Mouse (Mus musculus) forebrain, postnatal 0 days (tissue): ENCODE data around the gene Gm4737. TPM values are rescaled to one million over a fixed set of nuclear protein-coding genes. Genes with fewer than 3 reads are reported as not detected.

ENCODE experiments used
- ATAC-seq: fragments of 200-750 bp; cut with Nextera tagmentation; 2 replicates; pipeline ENCODE4 v1.8.0; 2017; ENCODE audit warnings: mild to moderate bottlenecking, moderate library complexity
- DNase-seq: peaks from one replicate; pipeline ENCODE4 v3.0.0-alpha.2; 2015
- H3K27ac ChIP-seq: fragments of 300-500 bp; sonication (generic); 2 replicates; pipeline ENCODE4 v1.5.1; 2014; ENCODE audit warnings: low read depth, mild to moderate bottlenecking, antibody characterized with exemption, low read length, moderate library complexity, mixed read lengths
- H3K27me3 ChIP-seq: fragments of 300-500 bp; sonication (generic); 2 replicates; pipeline ENCODE4 v1.6.1; 2014; ENCODE audit warnings: mild to moderate bottlenecking, low read length, mixed read lengths; ENCODE audit not compliant: insufficient read depth
- H3K36me3 ChIP-seq: fragments of 300-500 bp; sonication (generic); 2 replicates; pipeline ENCODE4 v1.6.1; 2014; ENCODE audit warnings: mild to moderate bottlenecking, moderate library complexity; ENCODE audit not compliant: insufficient read depth
- H3K4me1 ChIP-seq: fragments of 300-500 bp; sonication (generic); 2 replicates; pipeline ENCODE4 v1.6.1; 2014; ENCODE audit warnings: antibody characterized with exemption; ENCODE audit not compliant: insufficient read depth
- H3K4me2 ChIP-seq: fragments of 300-500 bp; sonication (generic); 2 replicates; pipeline ENCODE4 v1.6.1; 2014; ENCODE audit warnings: low read depth, mild to moderate bottlenecking, moderate library complexity
- H3K4me3 ChIP-seq: fragments of 300-500 bp; sonication (generic); 2 replicates; pipeline ENCODE4 v1.5.1; 2014; ENCODE audit warnings: low read depth, low read length, mixed read lengths
- H3K9ac ChIP-seq: fragments of 300-500 bp; sonication (generic); 2 replicates; pipeline ENCODE4 v1.6.1; 2014; ENCODE audit warnings: mild to moderate bottlenecking
- H3K9me3 ChIP-seq: fragments of 300-500 bp; sonication (generic); 2 replicates; pipeline ENCODE4 v1.6.1; 2016; ENCODE audit warnings: low read length
- CTCF ChIP-seq: sonication (generic); IDR thresholded peaks from 2 replicates; pipeline ENCODE4 v1.5.1; 2016; ENCODE audit warnings: antibody characterized with exemption, control low read depth, low read depth
- WGBS: fragments of 180-500 bp; shearing (Covaris S2); extraction: QIAGEN DNeasy Blood & Tissue Kit; methylation state at CpG from one replicate; pipeline ENCODE4 v1.1.7; 2014; 5-methylcytosine and 5-hydroxymethylcytosine counted together
- polyA plus RNA-seq: library from polyadenylated mRNA; unstranded; fragments of >200 nt; fragmentation: Nextera tagmentation; extraction: Ambion mirVana; gene quantifications from 2 replicates; pipeline ENCODE4 v1.2.1, GENCODE M21; 2015
- total RNA-seq: library from RNA; depleted of rRNA; stranded (reverse); fragments of >200 nt; gene quantifications from 2 replicates; pipeline ENCODE4 v1.2.3, GENCODE M21; 2014

Gene Gm4737
- total and polyA plus RNA-seq, 2 experiments from 2014 or later, result 0.90 TPM

DNA sequence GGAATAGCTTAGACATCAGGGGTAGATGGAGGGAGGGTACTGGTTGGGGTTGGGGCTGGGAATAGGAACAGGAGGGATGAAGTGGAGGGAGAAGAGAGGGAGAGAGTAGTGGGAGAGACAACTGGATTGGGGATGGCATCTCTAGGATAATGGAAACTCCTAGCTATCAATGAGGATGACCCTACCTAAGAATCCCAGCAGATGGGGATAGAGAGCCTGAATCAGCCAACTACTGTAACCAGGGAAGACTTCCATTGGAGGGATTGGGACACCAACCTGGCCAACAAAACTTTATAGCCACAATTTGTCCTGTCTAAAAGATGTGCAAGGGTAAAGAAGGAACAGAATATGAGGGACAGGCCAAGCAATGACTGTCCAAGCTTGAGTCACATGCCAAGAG is 3.7 kb downstream of the Gm4737 start:
- no peaks in the 10 kb centered on the region for H3K9me3 ChIP-seq
- H3K4me1 ChIP-seq, result no peaks in the 10 kb centered on the region
- TF ChIP-seq CTCF, result no peak
- no peak overlapping the region for H3K4me3 ChIP-seq
- no peak for ATAC-seq
- no peaks in the 10 kb centered on the region for H3K36me3 ChIP-seq
- no peak overlapping the region for H3K4me2 ChIP-seq
- H3K27ac ChIP-seq, result no peak overlapping the region
- H3K9ac ChIP-seq, result no peak overlapping the region
- H3K27me3 ChIP-seq, result no peaks in the 10 kb centered on the region
- DNase-seq, result no peak

DNA sequence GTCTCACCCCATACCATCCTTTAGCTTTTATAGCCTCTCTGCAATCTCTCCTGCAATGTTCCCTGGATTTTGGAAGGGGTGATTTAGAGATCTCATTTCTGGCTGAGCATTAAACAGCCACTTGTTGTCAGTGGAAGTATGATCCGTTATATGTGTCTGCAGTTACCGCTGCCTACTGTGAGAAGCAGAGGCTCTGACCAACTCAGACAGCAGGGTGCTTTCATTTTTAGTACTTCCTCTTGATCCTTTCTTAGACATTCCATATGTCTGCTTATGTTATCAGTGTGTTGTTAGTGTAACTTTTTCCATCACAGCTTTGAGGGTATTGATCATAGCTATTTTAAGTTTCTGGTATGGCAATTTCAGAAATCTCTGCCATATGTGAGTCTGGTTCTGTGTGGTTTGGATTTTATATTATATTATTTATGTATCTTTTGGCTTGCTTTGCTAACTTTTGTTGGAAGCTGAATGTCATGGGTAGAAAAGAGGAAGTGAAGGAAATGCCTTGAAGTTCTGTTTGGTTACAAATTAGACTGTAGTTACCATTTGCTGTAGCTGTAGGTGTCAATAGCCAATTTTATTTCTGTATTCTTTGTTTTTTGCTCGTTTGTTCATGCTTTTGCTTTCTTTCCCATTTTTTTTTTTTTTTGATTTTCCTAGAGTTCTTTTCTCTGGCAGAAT is 6.1 kb downstream of the Gm4737 start:
- no peaks in the 10 kb centered on the region for H3K27me3 ChIP-seq
- H3K36me3 ChIP-seq, result no peaks in the 10 kb centered on the region
- no peak for TF ChIP-seq CTCF
- no peak overlapping the region for H3K27ac ChIP-seq
- no peak overlapping the region for H3K4me3 ChIP-seq
- 52% methylated on average over 3 of the region's 3 CpGs for WGBS
- DNase-seq (peak; percentile 6), ATAC-seq (peak; percentile 88)
- H3K4me1 ChIP-seq, result no peaks in the 10 kb centered on the region
- no peak overlapping the region for H3K4me2 ChIP-seq
- no peaks in the 10 kb centered on the region for H3K9me3 ChIP-seq
- H3K9ac ChIP-seq, result no peak overlapping the region

DNA sequence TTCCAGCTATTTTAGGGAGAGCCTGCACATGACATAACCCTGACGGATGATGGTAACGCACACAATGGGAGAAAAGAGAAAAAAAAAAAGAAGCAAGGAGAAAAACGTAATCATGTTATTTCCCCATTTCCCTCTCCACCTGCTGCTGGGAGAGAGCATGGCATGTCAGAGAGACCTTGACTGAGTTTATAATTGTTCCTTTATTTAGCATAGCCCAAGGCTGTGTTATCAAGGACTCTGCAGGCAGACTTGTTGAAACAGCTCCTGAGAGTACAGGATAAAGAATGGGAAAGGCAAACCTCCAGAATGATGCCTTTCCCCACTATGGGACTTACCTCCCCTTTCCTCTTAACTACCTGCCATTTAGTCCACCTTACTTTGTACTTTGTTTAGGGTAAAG is 7.9 kb downstream of the Gm4737 start:
- TF ChIP-seq CTCF, result no peak
- Histone ChIP-seq H3K4me3 (no peak overlapping the region), H3K9me3 (no peaks in the 10 kb centered on the region), H3K9ac (no peak overlapping the region), H3K27me3 (no peaks in the 10 kb centered on the region), H3K4me1 (no peaks in the 10 kb centered on the region), H3K36me3 (no peaks in the 10 kb centered on the region), H3K4me2 (no peak overlapping the region), H3K27ac (no peak overlapping the region)
- ATAC-seq (no peak), DNase-seq (no peak)
- WGBS, result 80% methylated on average over 3 of the region's 3 CpGs

DNA sequence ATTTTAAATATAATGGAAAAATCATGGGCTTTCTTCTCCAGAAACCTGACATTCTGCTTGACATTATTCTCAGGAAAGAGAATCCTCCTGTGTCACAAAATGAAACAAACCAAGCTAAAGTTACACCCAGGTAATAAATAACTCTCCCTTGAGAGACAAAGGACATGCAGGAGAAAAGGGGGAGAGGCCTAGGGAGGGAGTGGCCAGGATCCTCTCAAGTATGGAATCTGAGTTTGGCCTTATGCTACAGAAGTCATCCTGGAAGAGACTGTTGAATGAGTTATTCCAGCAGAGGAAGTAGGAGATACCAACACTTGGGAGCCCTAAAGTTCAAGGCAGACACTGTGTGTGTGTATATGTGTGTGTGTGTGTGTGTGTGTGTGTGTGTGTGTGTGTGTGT is 32.6 kb downstream of the Gm4737 start:
- H3K9ac ChIP-seq, result no peak overlapping the region
- no peak for TF ChIP-seq CTCF

DNA sequence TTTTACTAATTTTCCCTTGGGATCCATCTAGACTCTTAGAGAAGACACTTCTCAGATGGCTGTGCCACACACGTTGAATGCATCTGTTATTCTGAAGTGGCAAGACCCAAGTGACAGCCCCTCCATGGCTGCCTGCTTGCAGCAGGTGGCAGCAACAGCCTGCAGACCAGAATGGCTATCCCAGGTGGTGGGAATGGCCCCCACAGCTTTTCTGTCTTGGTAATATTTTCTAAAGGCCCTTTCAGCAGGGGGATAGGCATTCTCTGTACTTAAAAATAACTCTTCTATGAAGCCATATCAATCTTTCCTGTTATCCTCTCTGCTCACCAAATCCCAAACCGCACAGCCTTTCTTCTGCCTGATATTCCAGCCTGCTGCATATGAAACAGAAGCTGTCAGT is 33.5 kb downstream of the Gm4737 start:
- WGBS, result 35% methylated on average over 2 of the region's 2 CpGs
- Histone ChIP-seq H3K4me2 (no peak overlapping the region), H3K9ac (no peak overlapping the region), H3K4me3 (no peak overlapping the region), H3K4me1 (no peaks in the 10 kb centered on the region), H3K27ac (no peak overlapping the region), H3K36me3 (no peaks in the 10 kb centered on the region), H3K27me3 (no peaks in the 10 kb centered on the region), H3K9me3 (no peaks in the 10 kb centered on the region)
- ATAC-seq (peak; percentile 84), DNase-seq (peak; percentile 76)
- peak; percentile 72 for TF ChIP-seq CTCF

More for the DNA sequence above, 32.6 kb downstream of the Gm4737 start:
- H3K9me3 ChIP-seq, result no peaks in the 10 kb centered on the region
- H3K4me1 ChIP-seq, result no peaks in the 10 kb centered on the region
- no peaks in the 10 kb centered on the region for H3K36me3 ChIP-seq
- H3K27me3 ChIP-seq, result no peaks in the 10 kb centered on the region
- H3K27ac ChIP-seq, result no peak overlapping the region
- H3K4me3 ChIP-seq, result no peak overlapping the region
- no peak overlapping the region for H3K4me2 ChIP-seq
- DNase-seq, result no peak
- ATAC-seq, result no peak

DNA sequence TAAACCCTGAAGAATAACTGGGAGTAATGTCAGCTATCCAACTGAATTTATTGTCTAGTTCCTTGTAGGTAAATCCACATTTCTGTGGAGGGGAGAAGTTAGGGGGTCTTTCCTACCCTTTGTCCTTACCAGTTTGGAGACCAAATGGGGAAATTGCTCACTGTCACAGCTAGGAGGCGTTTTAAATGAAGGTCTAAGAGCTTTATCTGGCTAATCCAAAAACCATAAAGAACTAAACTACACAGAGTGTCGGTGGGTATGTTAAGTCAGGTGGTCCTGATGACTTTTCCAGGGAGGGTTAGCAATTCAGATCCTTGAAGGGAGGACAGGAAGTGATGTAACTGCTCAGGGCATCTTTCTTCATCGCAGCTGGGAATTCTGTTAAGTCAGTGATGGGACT is 34.3 kb downstream of the Gm4737 start:
- H3K27ac ChIP-seq, result no peak overlapping the region
- H3K4me2 ChIP-seq, result no peak overlapping the region
- DNase-seq, result peak; percentile 10
- no peak for ATAC-seq
- WGBS, result 74% methylated on average over 3 of the region's 3 CpGs
- no peaks in the 10 kb centered on the region for H3K36me3 ChIP-seq
- no peaks in the 10 kb centered on the region for H3K4me1 ChIP-seq
- TF ChIP-seq CTCF, result 0 out of 2 replicates have a peak, but pooled peaks have one; percentile 16
- no peaks in the 10 kb centered on the region for H3K9me3 ChIP-seq
- H3K9ac ChIP-seq, result no peak overlapping the region
- no peaks in the 10 kb centered on the region for H3K27me3 ChIP-seq
- no peak overlapping the region for H3K4me3 ChIP-seq

DNA sequence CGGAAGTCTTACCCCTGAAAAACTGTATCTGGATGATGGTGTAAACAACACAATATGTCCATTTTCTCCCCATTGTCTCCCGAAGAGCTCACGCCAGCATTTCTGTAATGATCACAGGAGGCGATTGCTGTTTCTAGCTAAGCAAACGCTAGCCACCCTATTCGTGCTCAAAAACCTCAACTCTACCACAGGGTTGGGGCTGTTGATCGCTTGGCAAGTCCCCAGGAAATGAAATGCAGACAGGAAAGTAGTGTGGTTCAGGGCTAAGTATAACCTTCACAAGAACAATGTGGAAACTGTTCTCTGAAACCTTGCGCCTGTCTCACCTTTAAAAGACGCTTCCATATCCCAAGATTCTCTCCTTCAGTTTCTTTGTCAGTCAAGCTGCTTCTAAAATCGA is 34.9 kb downstream of the Gm4737 start, which contains the start of gene Cd96:
Gene Cd96, minus strand, starts transcription at position 232 of the 400 bp plus-strand sequence.
- ATAC-seq (peak; percentile 40; the same call in 1 of the 2 replicates), DNase-seq (peak; percentile 46)
- WGBS, result 56% methylated on average over 10 of the region's 10 CpGs
- Histone ChIP-seq H3K27ac (peak within 1 kb of the TSS; percentile 41; the same call in 1 of the 2 replicates), H3K4me1 (no peaks in the 10 kb centered on the region), H3K9me3 (no peaks in the 10 kb centered on the region), H3K27me3 (no peaks in the 10 kb centered on the region), H3K9ac (no peak within 1 kb of the TSS), H3K36me3 (no peaks in the 10 kb centered on the region), H3K4me3 (no peak within 1 kb of the TSS), H3K4me2 (peak within 1 kb of the TSS; percentile 4; the same call in 1 of the 2 replicates)
- TF ChIP-seq CTCF, result no peak
